Mouse (Mus musculus) embryonic facial prominence, embryonic 14.5 days (tissue): ENCODE data around the gene Ablim1. TPM values are rescaled to one million over a fixed set of nuclear protein-coding genes. Genes with fewer than 3 reads are reported as not detected.

Experiments used
- ATAC-seq: fragments of 200-750 bp; cut with Nextera tagmentation; 2 replicates; pipeline ENCODE4 v1.8.0; 2017; ENCODE audit warnings: low read depth, moderate number of reproducible peaks, moderate TSS enrichment
- DNase-seq: peaks from one replicate; pipeline ENCODE4 v3.0.0-alpha.2; 2015; ENCODE audit warnings: low spot score
- H3K27ac ChIP-seq: fragments of 300-500 bp; sonication (generic); replicated peaks from 2 replicates; pipeline ENCODE4 v1.5.1; 2014; ENCODE audit warnings: low read depth, mild to moderate bottlenecking, low read length, moderate library complexity
- H3K27me3 ChIP-seq: fragments of 300-500 bp; sonication (generic); replicated peaks from 2 replicates; pipeline ENCODE4 v1.6.1; 2014; ENCODE audit warnings: low read length; ENCODE audit not compliant: control insufficient read depth, insufficient read depth
- H3K36me3 ChIP-seq: fragments of 300-500 bp; sonication (generic); 2 replicates; pipeline ENCODE4 v1.6.1; 2014; ENCODE audit warnings: low read length, mixed read lengths; ENCODE audit not compliant: control insufficient read depth, insufficient read depth
- H3K4me1 ChIP-seq: fragments of 300-500 bp; sonication (generic); 2 replicates; pipeline ENCODE4 v1.6.1; 2014; ENCODE audit warnings: antibody characterized with exemption, low read length; ENCODE audit not compliant: control insufficient read depth, insufficient read depth
- H3K4me2 ChIP-seq: fragments of 300-500 bp; sonication (generic); 2 replicates; pipeline ENCODE4 v1.6.1; 2014; ENCODE audit warnings: low read depth, mild to moderate bottlenecking, low read length, moderate library complexity, mixed read lengths
- H3K4me3 ChIP-seq: fragments of 300-500 bp; sonication (generic); 2 replicates; pipeline ENCODE4 v1.5.1; 2014; ENCODE audit warnings: low read depth, mild to moderate bottlenecking, low read length
- H3K9ac ChIP-seq: fragments of 300-500 bp; sonication (generic); 2 replicates; pipeline ENCODE4 v1.6.1; 2014; ENCODE audit warnings: low read depth, mild to moderate bottlenecking, low read length, moderate library complexity, mixed read lengths
- H3K9me3 ChIP-seq: fragments of 300-500 bp; sonication (generic); 2 replicates; pipeline ENCODE4 v1.6.1; 2016; ENCODE audit warnings: low read length; ENCODE audit not compliant: control insufficient read depth
- whole genome bisulfite sequencing: fragments of 180-500 bp; shearing (Covaris S2); extraction: QIAGEN DNeasy Blood & Tissue Kit; methylation state at CpG from one replicate; pipeline ENCODE4 v1.1.7; 2014; 5-methylcytosine and 5-hydroxymethylcytosine counted together
- polyA plus RNA-seq: library from polyadenylated mRNA; unstranded; fragments of >200 nt; fragmentation: Nextera tagmentation; extraction: Ambion mirVana; gene quantifications from 2 replicates; pipeline ENCODE4 v1.2.1, GENCODE M21; 2014

Gene Ablim1
- polyA plus RNA-seq, 1 experiment from 2014 or later = 49.3 TPM

DNA sequence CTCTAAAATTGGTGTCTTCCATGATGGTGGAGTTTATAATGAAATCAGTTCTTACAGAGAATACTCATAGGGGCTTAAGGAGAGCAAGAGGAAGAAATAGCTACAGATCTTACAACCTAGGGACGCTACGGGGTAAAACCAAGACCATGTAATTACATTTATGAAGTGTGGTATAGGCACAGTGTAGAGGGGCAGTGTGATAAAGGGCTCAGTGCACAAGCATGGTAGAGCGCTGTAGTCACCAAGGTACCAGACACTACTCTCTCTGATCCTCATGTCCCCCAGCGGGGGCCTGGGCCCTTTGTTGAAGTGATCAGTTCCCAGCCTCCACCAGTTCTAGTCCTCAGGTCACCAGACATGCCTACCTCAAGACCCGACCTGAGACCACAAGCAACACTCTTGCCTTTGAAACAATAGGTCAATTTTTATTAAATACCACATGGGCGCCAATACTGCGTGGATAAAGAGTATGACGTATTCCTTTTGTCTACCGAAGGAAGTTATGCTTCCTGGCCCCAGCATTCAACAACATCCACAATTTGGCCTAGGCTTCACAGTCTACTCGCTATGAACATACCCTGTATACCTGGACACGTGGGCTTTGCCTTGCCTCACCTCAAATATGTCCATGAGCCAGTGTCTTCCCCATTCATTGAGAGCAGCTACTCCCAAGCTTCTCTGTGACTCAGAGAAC is 213.8 kb downstream of the Ablim1 start:
- ATAC-seq (no peak), DNase-seq (no peak)
- Histone ChIP-seq H3K9me3 (no peaks in the 10 kb centered on the region), H3K27me3 (no peaks in the 10 kb centered on the region), H3K9ac (no peak overlapping the region), H3K27ac (no peak overlapping the region), H3K4me3 (no peak overlapping the region), H3K36me3 (no peaks in the 10 kb centered on the region), H3K4me1 (peaks cover 33% of the 10 kb centered on the region), H3K4me2 (no peak overlapping the region)
- 93% methylated on average over 11 of the region's 11 CpGs for WGBS

DNA sequence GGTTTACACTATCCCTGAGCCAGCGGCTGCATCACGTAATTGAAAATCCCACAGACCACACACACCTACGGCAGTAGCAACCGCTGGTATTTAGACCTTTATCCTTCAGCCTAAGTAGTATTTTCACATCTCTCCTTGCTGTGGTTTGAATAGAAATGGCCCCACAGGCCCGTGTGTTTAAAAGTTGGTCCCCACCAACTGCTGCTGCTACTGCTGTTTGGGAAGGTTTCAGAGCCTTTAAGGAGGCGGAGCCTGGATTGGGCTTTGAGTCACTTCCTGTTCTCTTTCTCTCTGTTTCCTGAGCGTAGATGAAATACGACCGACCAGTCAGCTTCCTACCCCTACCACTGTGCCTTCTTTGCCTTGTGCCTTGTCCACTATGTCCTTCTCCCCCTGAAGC is 214.7 kb downstream of the Ablim1 start:
- Histone ChIP-seq H3K27me3 (no peaks in the 10 kb centered on the region), H3K36me3 (no peaks in the 10 kb centered on the region), H3K9me3 (no peaks in the 10 kb centered on the region), H3K4me1 (peaks cover 24% of the 10 kb centered on the region), H3K9ac (no peak overlapping the region), H3K4me2 (no peak overlapping the region), H3K27ac (no peak overlapping the region), H3K4me3 (no peak overlapping the region)
- ATAC-seq = no peak
- WGBS = 89% methylated on average over 9 of the region's 9 CpGs
- no peak for DNase-seq

DNA sequence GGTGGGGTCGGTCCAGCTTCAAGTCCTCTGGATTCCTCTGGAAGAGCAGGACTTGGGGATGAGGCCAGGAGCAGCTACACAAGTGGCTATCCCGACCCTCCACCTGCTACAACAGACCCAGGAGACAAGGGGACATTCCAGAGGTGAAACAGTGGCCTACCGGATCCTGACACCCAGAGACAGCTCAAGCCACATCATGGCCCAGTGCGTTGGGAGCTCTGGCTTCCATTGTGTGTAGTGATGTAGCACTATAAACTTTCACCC is 215.7 kb downstream of the Ablim1 start:
- Histone ChIP-seq H3K9me3 (no peaks in the 10 kb centered on the region), H3K27ac (no peak overlapping the region), H3K9ac (no peak overlapping the region), H3K36me3 (no peaks in the 10 kb centered on the region), H3K27me3 (no peaks in the 10 kb centered on the region), H3K4me3 (no peak overlapping the region), H3K4me1 (peaks cover 19% of the 10 kb centered on the region), H3K4me2 (no peak overlapping the region)
- DNase-seq (no peak), ATAC-seq (no peak)
- 87% methylated on average over 4 of the region's 4 CpGs for WGBS

DNA sequence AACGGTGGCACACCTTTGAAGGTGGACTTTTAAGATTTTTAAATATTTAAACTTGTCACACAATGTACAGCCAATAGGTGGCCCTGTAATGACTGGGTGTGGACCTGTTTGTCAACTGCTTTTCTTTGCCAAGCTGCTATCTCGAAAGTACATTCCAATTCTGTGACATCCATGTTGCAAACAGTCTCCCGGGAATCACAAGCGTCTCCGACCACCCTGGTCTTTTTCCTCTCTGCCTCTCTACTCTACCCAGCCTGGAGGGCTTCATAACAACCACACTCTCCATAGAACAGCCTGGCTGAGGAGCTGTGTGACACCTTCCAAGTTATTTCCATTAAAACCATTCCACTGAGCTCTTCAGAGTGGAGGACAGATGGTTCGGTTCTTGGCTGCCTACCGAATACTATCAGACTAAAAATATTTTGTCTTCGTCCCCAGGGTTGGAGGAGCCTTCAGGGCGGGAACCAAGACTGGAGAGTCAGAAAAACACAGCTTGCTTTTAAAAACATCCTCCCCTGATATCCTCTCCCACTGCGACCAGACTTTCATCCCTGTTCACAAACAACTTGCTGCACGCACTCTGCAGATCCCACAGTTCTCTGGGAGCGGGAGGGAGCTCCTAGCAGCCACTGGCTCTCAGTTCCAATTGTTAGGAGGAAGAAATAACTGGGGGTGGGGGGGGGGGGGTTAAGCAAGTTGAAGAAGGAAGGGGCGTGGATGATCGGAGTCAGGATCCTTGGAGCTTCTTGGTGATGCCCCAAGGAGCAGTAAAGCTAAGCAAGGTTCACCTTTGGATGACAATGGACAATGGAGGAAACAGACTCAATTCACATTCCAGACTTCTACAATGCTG is 216.3 kb downstream of the Ablim1 start:
- Histone ChIP-seq H3K27ac (peak overlapping the region; percentile 44; the same call in 1 of the 2 replicates), H3K36me3 (no peaks in the 10 kb centered on the region), H3K9ac (no peak overlapping the region), H3K4me2 (no peak overlapping the region), H3K4me1 (peaks cover 18% of the 10 kb centered on the region), H3K9me3 (no peaks in the 10 kb centered on the region), H3K4me3 (no peak overlapping the region), H3K27me3 (no peaks in the 10 kb centered on the region)
- 54% methylated on average over 14 of the region's 14 CpGs for WGBS
- ATAC-seq (no peak), DNase-seq (no peak)

DNA sequence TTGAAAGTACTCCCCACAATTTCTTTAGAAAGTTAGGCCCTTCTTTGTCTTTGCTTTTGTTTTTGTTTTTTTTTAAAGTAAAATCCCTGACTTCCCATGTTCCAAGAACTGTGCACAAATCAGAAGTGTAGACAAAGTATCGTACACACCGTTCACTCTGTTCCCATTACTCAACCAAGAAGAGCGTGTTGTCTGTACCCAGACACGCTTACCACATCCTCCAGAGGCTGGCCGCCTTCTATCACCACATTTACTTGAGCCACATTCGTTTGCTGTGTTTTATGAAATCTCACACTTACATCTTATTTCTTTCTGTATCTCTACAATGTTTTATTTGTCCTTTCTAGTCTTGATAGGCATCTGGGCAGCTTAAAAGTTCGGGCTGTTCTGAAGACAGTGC is 219.4 kb downstream of the Ablim1 start:
- Histone ChIP-seq H3K4me2 (no peak overlapping the region), H3K9ac (no peak overlapping the region), H3K36me3 (no peaks in the 10 kb centered on the region), H3K4me1 (peaks cover 13% of the 10 kb centered on the region; the same call in 1 of the 2 replicates), H3K9me3 (no peaks in the 10 kb centered on the region), H3K27ac (no peak overlapping the region), H3K4me3 (no peak overlapping the region), H3K27me3 (no peaks in the 10 kb centered on the region)
- no peak for DNase-seq
- 83% methylated on average over 7 of the region's 7 CpGs for WGBS
- no peak for ATAC-seq

DNA sequence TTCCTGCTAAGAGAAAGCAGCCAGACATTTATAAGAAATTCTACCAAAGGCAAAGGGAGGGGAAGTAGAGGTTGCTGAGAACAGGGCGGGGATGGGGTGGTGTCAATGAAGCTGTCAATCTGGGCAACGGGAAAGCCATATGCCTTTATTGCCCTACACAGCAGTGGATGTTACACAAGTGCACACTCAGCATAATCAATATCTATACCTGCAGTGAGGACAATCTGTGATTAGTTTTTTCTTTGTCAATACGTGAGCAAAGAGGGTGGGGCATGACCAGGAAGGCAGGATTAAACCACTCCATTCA is 221.1 kb downstream of the Ablim1 start:
- ATAC-seq = no peak
- H3K4me3 ChIP-seq = no peak overlapping the region
- no peak overlapping the region for H3K9ac ChIP-seq
- H3K27ac ChIP-seq = no peak overlapping the region
- no peaks in the 10 kb centered on the region for H3K27me3 ChIP-seq
- H3K9me3 ChIP-seq = no peaks in the 10 kb centered on the region
- H3K36me3 ChIP-seq = no peaks in the 10 kb centered on the region
- H3K4me2 ChIP-seq = no peak overlapping the region
- 81% methylated on average over 3 of the region's 3 CpGs for WGBS
- no peak for DNase-seq
- peaks cover 13% of the 10 kb centered on the region; the same call in 1 of the 2 replicates for H3K4me1 ChIP-seq

DNA sequence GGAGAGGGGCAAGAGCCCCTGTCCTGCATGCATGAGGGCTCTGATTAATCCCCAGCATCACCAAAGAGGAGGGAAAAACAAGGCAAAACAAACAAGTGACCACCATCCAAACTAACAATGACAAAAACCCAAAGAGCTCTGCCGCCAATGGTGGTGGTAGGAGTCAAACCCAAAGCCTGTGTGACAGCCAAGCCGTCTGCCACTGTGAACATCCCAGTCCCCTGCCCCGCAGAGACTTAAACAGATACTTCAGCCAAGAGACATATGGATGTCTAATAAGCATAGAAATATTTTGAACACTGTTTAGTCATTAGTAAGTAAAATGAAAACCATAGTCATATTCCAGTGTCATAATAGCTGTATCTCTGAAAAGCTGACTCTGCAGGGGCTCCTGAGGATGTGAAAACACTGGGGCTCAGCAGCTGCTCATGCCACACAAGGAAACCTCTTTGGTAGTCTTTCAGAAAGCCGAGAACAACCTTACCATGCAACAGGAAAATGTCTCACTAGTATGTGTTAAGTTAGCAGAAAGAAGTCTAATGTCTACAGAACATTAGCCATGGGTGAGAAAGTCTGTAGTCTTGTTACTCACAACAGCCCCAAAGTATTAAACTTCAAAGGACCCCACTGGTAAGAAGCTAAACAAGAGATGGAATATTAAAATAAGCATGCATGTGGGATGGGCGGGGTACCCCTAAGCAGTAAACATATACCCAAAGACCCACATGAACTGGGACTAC is 221.6 kb downstream of the Ablim1 start:
- H3K9me3 ChIP-seq = no peaks in the 10 kb centered on the region
- H3K4me1 ChIP-seq = peaks cover 9% of the 10 kb centered on the region; the same call in 1 of the 2 replicates
- ATAC-seq = no peak
- 69% methylated on average over 5 of the region's 5 CpGs for WGBS
- H3K4me2 ChIP-seq = no peak overlapping the region
- no peaks in the 10 kb centered on the region for H3K36me3 ChIP-seq
- no peak overlapping the region for H3K4me3 ChIP-seq
- no peaks in the 10 kb centered on the region for H3K27me3 ChIP-seq
- H3K27ac ChIP-seq = no peak overlapping the region
- H3K9ac ChIP-seq = no peak overlapping the region
- no peak for DNase-seq

DNA sequence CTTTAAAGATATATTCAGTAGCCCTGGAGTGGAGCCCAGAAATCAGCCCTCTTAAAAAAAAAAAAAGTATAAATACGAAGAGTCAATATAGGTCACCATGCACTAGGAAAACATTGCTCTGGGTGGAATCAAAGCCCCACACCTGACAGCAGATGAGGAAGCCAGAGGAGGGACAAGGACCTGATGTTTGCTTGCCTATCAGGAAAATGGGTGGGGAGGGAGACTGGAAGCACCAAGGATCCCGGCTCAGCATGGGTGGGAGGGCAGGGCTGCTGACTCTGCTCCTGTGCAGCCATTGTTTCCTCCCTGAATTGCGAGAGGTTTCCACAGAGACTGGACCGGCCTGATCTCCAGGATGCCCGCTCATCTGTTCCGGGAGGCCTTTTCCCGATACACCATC is 223.4 kb downstream of the Ablim1 start:
- H3K4me2 ChIP-seq = no peak overlapping the region
- DNase-seq (no peak), ATAC-seq (no peak)
- WGBS = 76% methylated on average over 7 of the region's 7 CpGs
- H3K4me1 ChIP-seq = peaks cover 6% of the 10 kb centered on the region; the same call in 1 of the 2 replicates
- no peak overlapping the region for H3K4me3 ChIP-seq
- no peaks in the 10 kb centered on the region for H3K9me3 ChIP-seq
- no peak overlapping the region for H3K27ac ChIP-seq
- no peak overlapping the region for H3K9ac ChIP-seq
- no peaks in the 10 kb centered on the region for H3K36me3 ChIP-seq
- no peaks in the 10 kb centered on the region for H3K27me3 ChIP-seq
